Mouse (Mus musculus) thymus, postnatal 25 days (tissue): ENCODE results near the gene Tiam2.

Experiments used
- DNase-seq: peaks from one replicate; pipeline ENCODE4 v3.0.0; 2022

The Tiam2 gene

DNA sequence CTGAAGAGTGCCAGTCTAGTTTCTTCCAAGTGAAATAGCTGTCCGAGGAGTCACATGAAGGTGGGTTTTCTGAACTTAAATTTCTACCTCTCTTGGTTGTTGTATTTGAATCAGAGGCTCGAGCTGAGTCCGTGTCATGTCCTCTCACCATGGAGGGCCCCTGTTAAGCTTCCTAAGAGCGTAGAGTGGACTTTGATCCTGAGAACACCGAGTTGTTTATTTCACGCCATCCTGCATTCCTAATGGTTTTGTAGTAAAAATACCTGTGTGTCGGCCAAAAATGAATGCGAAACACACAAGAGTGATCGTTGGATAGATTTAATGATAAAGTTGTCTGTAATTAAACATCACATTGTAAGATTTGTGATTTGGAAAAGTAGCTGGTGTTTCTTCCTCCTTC, 128.5 kb downstream of the Tiam2 start:
- DNase-seq: no peak

- no peak for DNase-seq
These were observed 131.7 kb downstream of the Tiam2 start for GRCm38 (mm10) chr17:3457914-3458681.

DNA sequence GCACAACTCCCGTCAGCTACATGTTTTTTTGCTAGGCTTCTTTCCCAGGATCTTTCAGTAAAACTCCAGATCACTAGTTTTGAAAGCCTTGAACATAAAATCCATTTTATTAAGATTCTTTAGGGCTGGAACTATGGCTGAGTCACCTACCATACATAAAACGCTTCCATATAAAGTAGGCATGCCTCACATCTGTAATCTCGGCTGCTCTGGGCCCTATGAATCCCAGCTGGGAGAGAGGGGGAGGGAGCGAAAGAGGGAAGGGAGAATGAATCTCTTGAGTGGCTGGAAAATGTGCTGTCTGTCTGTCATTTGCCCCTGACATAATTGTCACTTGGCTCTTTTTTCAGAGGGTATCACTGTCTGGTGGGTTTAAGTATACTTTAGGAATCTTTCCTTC, 139.5 kb downstream of the Tiam2 start:
- DNase-seq: no peak

- no peak for DNase-seq
These were observed 140.3 kb downstream of the Tiam2 start for GRCm38 (mm10) chr17:3466681-3467080.

DNA sequence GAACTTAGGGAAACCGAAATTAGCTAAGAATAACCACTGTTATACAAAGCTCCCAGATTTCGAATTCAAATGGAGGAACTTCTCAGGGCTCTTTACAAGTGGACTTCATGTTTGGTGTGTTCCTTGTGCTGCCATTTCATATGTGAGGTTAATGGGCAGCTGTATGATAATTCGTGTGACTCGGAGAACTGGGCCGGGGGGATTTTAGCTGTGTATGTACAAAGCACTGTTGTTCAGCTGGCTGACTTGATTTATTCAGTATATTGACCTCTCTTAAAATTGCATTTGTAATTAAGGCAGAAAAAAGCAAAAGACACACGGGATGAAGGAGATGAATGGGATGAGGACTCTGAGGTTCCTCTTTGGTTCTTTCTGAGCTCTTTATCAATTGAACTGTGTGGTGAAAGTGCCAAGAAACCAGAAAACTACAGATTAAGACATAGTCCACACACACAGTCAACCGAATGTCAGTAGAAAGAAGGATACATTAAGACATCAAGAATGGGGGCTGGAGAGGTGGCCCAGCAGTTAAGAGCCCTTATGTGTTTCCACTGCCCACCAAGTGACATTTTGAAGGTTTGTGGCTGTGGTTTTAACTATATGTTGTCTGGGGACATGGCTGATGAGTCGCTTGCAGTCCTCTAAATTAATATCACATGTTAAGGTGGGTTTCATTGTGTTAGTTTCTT, 141.4 kb downstream of the Tiam2 start:
- no peak for DNase-seq

GRCm38 (mm10) chr17:3472018-3472417, 145.6 kb downstream of the Tiam2 start:
- DNase-seq: no peak

DNA sequence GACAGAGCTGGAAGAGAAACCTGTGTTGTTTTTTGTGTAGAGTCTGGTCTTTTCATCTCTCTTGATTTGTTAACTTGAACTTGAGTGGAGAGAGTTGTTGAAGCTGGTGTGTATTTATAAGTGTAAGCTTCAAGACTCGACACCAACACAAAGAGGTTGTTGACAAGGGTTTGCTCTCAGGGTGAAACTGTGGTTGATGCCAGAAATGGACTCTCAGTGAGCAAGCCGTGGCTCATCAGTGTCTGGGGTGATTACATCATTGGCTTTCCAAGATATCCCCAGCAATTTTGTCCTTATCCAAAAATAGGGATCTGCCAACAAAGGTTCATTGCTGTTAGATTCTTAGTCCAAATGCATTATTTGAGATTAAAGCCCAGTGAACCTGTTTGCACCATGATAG, 150.2 kb downstream of the Tiam2 start:
- DNase-seq: no peak

GRCm38 (mm10) chr17:3481576-3482575, 155.5 kb downstream of the Tiam2 start:
- no peak for DNase-seq

DNA sequence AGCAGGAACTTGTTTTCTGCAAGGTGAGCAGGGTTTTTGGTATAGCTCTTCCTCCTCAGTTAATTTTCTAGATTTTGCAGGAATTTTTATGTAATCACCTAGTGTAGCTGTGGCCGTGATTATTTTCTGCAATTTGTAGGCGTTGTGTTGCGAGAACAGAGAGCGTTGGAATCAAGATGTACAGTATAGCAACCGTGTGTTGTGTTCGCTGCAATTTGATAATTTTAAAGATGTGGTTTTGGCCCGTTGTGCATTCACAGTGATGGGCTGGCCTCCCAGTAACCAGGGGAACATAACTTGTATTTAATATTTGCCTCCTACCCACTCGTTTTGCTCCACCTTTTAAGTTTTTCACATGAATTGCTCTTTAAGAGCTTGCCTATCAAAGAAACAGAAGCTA, 156.7 kb downstream of the Tiam2 start:
- DNase-seq: no peak

DNA sequence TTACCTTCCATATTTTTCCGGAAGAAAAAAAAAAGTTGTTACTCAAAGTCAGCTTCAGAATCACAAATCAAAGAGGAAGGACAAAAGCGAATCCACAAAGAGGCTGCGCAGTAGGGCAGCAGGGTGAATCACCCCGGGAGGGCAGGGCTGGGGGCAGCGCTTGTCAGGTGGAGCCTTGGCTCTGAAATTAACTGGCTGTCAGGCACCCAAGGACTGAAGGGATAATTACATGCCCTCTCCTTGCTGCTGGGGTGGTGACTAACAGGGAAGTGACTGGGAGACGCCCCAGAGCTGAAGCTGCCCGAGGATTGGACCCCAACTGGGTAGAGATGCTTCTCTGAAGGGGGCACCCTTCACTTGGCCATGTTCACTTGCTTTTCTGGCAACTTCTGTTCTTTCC, 159.5 kb downstream of the Tiam2 start:
- DNase-seq: no peak

DNA sequence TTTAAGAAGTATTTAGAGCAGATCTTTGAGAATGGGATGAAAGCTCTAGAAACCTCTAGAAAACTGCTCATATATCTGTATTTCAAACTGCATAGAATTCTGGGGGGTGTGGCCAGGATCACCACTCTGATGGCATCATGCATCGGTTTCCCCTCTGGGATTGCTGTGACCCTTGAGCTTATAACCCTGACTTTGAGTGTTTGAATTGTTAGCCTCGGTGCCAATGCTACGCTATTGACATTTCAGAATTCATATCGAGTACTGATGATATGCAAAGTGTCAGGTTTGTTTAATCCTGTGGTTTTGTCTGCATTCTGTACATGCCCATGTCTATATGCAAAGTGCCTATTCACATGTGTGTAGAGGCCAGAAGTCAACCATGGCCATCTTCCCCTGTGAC, 160.8 kb downstream of the Tiam2 start:
- no peak for DNase-seq

GRCm38 (mm10) chr17:3487721-3488601, 161.6 kb downstream of the Tiam2 start:
- DNase-seq: no peak

DNA sequence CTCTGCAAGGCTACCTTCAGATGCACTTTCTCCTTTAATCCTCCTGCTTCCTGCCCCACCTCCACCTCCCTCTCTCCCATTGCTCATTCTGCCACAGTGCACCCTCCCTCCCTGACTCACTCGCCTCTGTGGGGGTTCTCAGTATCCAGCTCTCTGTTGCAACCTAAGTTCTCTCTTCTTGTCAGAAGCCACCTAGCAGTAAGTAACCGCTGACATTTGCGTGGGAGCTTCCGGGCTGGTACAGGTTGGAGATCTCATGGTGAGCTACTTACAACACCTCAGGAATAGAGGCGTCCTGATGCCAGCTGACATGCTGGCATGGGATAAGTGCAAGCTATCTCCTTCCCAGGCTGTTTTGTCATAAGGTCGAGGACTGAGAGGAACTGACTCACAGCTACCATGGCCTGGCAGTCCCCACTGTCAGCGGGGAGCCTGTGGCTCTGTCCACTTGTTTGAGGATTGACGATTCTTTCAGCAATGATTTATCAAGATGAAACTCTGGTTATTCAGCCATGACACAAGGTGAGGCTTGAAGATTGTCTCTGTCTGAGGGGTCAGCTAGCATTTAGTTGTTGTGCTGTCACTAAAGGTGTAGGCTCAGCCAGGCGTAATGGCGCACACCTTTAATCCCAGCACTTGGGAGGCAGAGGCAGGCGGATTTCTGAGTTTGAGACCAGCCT, 164.0 kb downstream of the Tiam2 start:
- no peak for DNase-seq

- DNase-seq: no peak
These were observed 164.7 kb downstream of the Tiam2 start for GRCm38 (mm10) chr17:3491065-3491464.

- no peak for DNase-seq
These were observed 165.3 kb downstream of the Tiam2 start for GRCm38 (mm10) chr17:3491667-3492066.

DNA sequence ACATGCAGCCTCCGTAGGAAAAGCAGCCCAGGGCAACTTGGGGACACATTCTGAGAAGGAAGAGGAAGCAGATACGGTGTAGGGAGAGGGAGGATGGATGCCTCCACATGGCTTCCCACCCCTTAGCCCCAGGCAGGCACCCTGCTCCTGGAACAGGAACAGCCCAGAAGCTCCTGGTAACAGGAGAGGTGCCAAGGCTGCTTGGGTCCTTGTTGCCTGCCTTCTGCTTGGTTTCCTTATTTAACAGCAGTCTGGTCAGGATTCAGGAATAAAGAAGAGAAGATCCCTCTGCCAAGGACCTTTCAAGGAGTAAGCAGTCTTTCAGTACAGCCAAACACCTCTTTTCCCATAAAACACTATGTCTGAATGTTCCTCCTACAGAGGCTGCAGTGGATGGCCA, 169.2 kb downstream of the Tiam2 start:
- no peak for DNase-seq

- DNase-seq: no peak
These were observed 169.7 kb downstream of the Tiam2 start for GRCm38 (mm10) chr17:3496080-3496479.

GRCm38 (mm10) chr17:3498086-3498485, 171.7 kb downstream of the Tiam2 start:
- peak; percentile 47 for DNase-seq

- DNase-seq: no peak
These were observed 172.2 kb downstream of the Tiam2 start for GRCm38 (mm10) chr17:3498580-3498979.

DNA sequence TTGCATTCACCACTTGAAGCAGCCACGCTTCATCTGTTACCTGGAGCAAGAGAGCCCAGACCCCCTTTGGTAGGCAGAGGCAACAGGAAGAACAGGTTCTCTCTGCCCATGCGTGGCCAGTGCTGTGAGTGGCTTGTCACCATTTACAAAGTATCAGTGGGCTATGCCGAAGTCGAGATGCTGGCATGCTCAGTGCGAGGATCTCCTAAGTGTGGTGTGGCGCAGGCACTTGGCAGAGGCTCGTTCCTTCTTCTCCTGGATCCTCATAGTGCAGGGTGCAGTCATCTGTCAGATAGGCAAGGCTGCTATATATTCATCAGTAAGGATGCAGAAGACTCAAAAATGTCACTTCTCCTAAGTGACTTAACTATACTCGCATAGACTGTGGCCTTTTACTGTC, 173.1 kb downstream of the Tiam2 start:
- DNase-seq: no peak

DNA sequence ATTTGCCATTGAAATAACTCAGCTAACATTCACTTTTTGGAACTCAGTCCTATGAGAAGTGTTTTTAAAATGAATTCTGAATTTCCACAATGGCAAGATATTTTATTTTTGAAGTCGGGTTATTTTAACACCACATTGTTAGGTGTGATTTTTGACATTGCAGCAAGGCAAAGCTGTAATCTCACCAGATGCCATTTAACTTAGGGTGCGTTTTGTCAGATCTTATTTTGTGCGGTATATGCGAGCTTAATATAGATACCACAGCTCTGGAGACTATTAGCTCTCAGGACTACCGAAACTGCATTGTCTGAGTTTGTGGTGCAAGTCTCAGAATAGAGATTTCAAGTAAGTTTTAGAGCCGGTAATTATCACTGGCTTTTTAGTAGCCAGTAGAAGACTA, 173.7 kb downstream of the Tiam2 start:
- no peak for DNase-seq

GRCm38 (mm10) chr17:3500936-3501335, 174.6 kb downstream of the Tiam2 start:
- no peak for DNase-seq
